Mouse (Mus musculus) limb, embryonic 11.5 days (tissue): Measurements from ENCODE around the gene 1700013G24Rik. TPM values are rescaled to one million over a fixed set of nuclear protein-coding genes. Genes with fewer than 3 reads are reported as not detected.

Experiments
- ATAC-seq: fragments of 200-750 bp; cut with Nextera tagmentation; 2 replicates; pipeline ENCODE4 v1.8.0; 2017; ENCODE audit warnings: low read depth; ENCODE audit not compliant: insufficient number of reproducible peaks, low FRiP score, low TSS enrichment
- DNase-seq: peaks from one replicate; pipeline ENCODE4 v3.0.0-alpha.2; 2015; ENCODE audit warnings: low spot score
- H3K27ac ChIP-seq: fragments of 300-500 bp; sonication (generic); replicated peaks from 2 replicates; pipeline ENCODE4 v1.5.1; 2014; ENCODE audit warnings: low read depth, mild to moderate bottlenecking, low read length
- H3K27me3 ChIP-seq: fragments of 300-500 bp; sonication (generic); 2 replicates; pipeline ENCODE4 v1.6.1; 2014; ENCODE audit warnings: mild to moderate bottlenecking, low read length, mixed read lengths; ENCODE audit not compliant: control insufficient read depth, insufficient read depth
- H3K36me3 ChIP-seq: fragments of 300-500 bp; sonication (generic); 2 replicates; pipeline ENCODE4 v1.6.1; 2014; ENCODE audit warnings: mild to moderate bottlenecking, low read length, moderate library complexity, mixed read lengths; ENCODE audit not compliant: control insufficient read depth, insufficient read depth
- H3K4me1 ChIP-seq: fragments of 300-500 bp; sonication (generic); 2 replicates; pipeline ENCODE4 v1.6.1; 2014; ENCODE audit warnings: low read length, mixed read lengths; ENCODE audit not compliant: control insufficient read depth, insufficient read depth
- H3K4me2 ChIP-seq: fragments of 300-500 bp; sonication (generic); 2 replicates; pipeline ENCODE4 v1.6.1; 2014; ENCODE audit warnings: low read depth, mild to moderate bottlenecking, moderate library complexity; ENCODE audit not compliant: severe bottlenecking
- H3K4me3 ChIP-seq: fragments of 300-500 bp; sonication (generic); 2 replicates; pipeline ENCODE4 v1.5.1; 2014; ENCODE audit warnings: low read depth, low read length
- H3K9ac ChIP-seq: fragments of 300-500 bp; sonication (generic); 2 replicates; pipeline ENCODE4 v1.6.1; 2014; ENCODE audit warnings: mild to moderate bottlenecking, low read length
- H3K9me3 ChIP-seq: fragments of 300-500 bp; sonication (generic); 2 replicates; pipeline ENCODE4 v1.6.1; 2016; ENCODE audit warnings: low read length; ENCODE audit not compliant: control insufficient read depth
- WGBS: fragments of 180-500 bp; shearing (Covaris S2); extraction: QIAGEN DNeasy Blood & Tissue Kit; methylation state at CpG from one replicate; pipeline ENCODE4 v1.1.7; 2014; 5-methylcytosine and 5-hydroxymethylcytosine counted together
- polyA plus RNA-seq: library from polyadenylated mRNA; unstranded; fragments of >200 nt; fragmentation: Nextera tagmentation; extraction: Ambion mirVana; gene quantifications from 2 replicates; pipeline ENCODE4 v1.2.1, GENCODE M21; 2014

1700013G24Rik gene
- polyA plus RNA-seq, 1 experiment from 2014 or later, result not detected

GRCm38 (mm10) chr4:137483871-137484270, 30.8 kb downstream of the 1700013G24Rik start:
- H3K4me1 ChIP-seq, result peaks cover 80% of the 10 kb centered on the region
- no peak overlapping the region for H3K4me2 ChIP-seq
- H3K9me3 ChIP-seq, result no peaks in the 10 kb centered on the region
- no peaks in the 10 kb centered on the region for H3K36me3 ChIP-seq
- H3K4me3 ChIP-seq, result no peak overlapping the region
- H3K27ac ChIP-seq, result no peak overlapping the region
- DNase-seq (no peak), ATAC-seq (no peak)
- 48% methylated on average over 16 of the region's 16 CpGs for WGBS
- H3K27me3 ChIP-seq, result no peaks in the 10 kb centered on the region
- H3K9ac ChIP-seq, result no peak overlapping the region

GRCm38 (mm10) chr4:137484586-137484985, 31.5 kb downstream of the 1700013G24Rik start:
- 0 out of 2 replicates have a peak overlapping the region, but pooled peaks have one; percentile 15 for H3K27ac ChIP-seq
- H3K9me3 ChIP-seq, result no peaks in the 10 kb centered on the region
- no peak overlapping the region for H3K4me3 ChIP-seq
- H3K9ac ChIP-seq, result no peak overlapping the region
- peaks cover 80% of the 10 kb centered on the region for H3K4me1 ChIP-seq
- H3K27me3 ChIP-seq, result no peaks in the 10 kb centered on the region
- ATAC-seq (no peak), DNase-seq (no peak)
- H3K36me3 ChIP-seq, result no peaks in the 10 kb centered on the region
- WGBS, result 84% methylated on average over 7 of the region's 7 CpGs
- H3K4me2 ChIP-seq, result no peak overlapping the region

- WGBS, result 22% methylated on average over 14 of the region's 14 CpGs
Observed at GRCm38 (mm10) chr4:137485258-137485960, 32.3 kb downstream of the 1700013G24Rik start.

GRCm38 (mm10) chr4:137486081-137487014, 33.3 kb downstream of the 1700013G24Rik start:
- H3K4me2 ChIP-seq, result no peak overlapping the region
- no peak overlapping the region for H3K9ac ChIP-seq
- H3K27me3 ChIP-seq, result no peaks in the 10 kb centered on the region
- ATAC-seq (no peak), DNase-seq (no peak)
- H3K36me3 ChIP-seq, result no peaks in the 10 kb centered on the region
- peaks cover 65% of the 10 kb centered on the region for H3K4me1 ChIP-seq
- 36% methylated on average over 20 of the region's 20 CpGs for WGBS
- H3K9me3 ChIP-seq, result no peaks in the 10 kb centered on the region
- H3K4me3 ChIP-seq, result no peak overlapping the region
- peak overlapping the region; percentile 43; the same call in 1 of the 2 replicates for H3K27ac ChIP-seq

More at GRCm38 (mm10) chr4:137485258-137485960, 32.3 kb downstream of the 1700013G24Rik start:
- Histone ChIP-seq H3K9ac (no peak overlapping the region), H3K4me2 (no peak overlapping the region), H3K4me1 (peaks cover 74% of the 10 kb centered on the region), H3K4me3 (no peak overlapping the region), H3K27ac (0 out of 2 replicates have a peak overlapping the region, but pooled peaks have one; percentile 3), H3K9me3 (no peaks in the 10 kb centered on the region), H3K27me3 (no peaks in the 10 kb centered on the region), H3K36me3 (no peaks in the 10 kb centered on the region)
- no peak for DNase-seq
- no peak for ATAC-seq

- peaks cover 54% of the 10 kb centered on the region for H3K4me1 ChIP-seq
- DNase-seq, result no peak
- H3K4me3 ChIP-seq, result no peak overlapping the region
- no peak overlapping the region for H3K27ac ChIP-seq
- no peaks in the 10 kb centered on the region for H3K36me3 ChIP-seq
- no peaks in the 10 kb centered on the region for H3K27me3 ChIP-seq
- H3K9me3 ChIP-seq, result no peaks in the 10 kb centered on the region
- H3K9ac ChIP-seq, result no peak overlapping the region
- ATAC-seq, result no peak
- H3K4me2 ChIP-seq, result no peak overlapping the region
- WGBS, result 48% methylated on average over 10 of the region's 10 CpGs
Observed at GRCm38 (mm10) chr4:137487286-137488000, 34.4 kb downstream of the 1700013G24Rik start.

GRCm38 (mm10) chr4:137488038-137488437, 35.0 kb downstream of the 1700013G24Rik start:
- Histone ChIP-seq H3K27me3 (no peaks in the 10 kb centered on the region), H3K9ac (no peak overlapping the region; the same call in 1 of the 2 replicates), H3K9me3 (no peaks in the 10 kb centered on the region), H3K4me1 (peaks cover 55% of the 10 kb centered on the region), H3K27ac (no peak overlapping the region), H3K36me3 (no peaks in the 10 kb centered on the region), H3K4me2 (0 out of 2 replicates have a peak overlapping the region, but pooled peaks have one; percentile 12), H3K4me3 (no peak overlapping the region)
- no peak for ATAC-seq
- 38% methylated on average over 11 of the region's 11 CpGs for whole genome bisulfite sequencing
- DNase-seq, result no peak

GRCm38 (mm10) chr4:137488571-137489303, 35.7 kb downstream of the 1700013G24Rik start:
- DNase-seq (peak; percentile 67), ATAC-seq (no peak)
- no peak overlapping the region for H3K4me3 ChIP-seq
- H3K27me3 ChIP-seq, result no peaks in the 10 kb centered on the region
- H3K27ac ChIP-seq, result peak overlapping the region; percentile 70
- H3K4me2 ChIP-seq, result peak overlapping the region; percentile 12; the same call in 1 of the 2 replicates
- peak overlapping the region; percentile 22; the same call in 1 of the 2 replicates for H3K9ac ChIP-seq
- peaks cover 56% of the 10 kb centered on the region for H3K4me1 ChIP-seq
- H3K9me3 ChIP-seq, result no peaks in the 10 kb centered on the region
- 19% methylated on average over 12 of the region's 12 CpGs for WGBS
- H3K36me3 ChIP-seq, result no peaks in the 10 kb centered on the region
